Mouse (Mus musculus): ENCODE measurements at regions not wholly inside any gene's neighbourhood (a gene's known extent, or its start where the extent isn't known, plus 50 kb on each side); places are given as distances from the start of the nearest gene placed in this dataset.
A peak's percentile ranks its signal among the peaks of the same experiment; 100 is the strongest.
"Not testable (repeated sequence)": the region's sequence is repeated elsewhere in the genome, so short reads cannot be mapped to it uniquely, and the experiment has no call there.

- H3K9ac ChIP-seq: not testable (repeated sequence)
- H3K4me3 ChIP-seq: peak overlapping the region; percentile 29
- ATAC-seq: peak; percentile 80
These were observed 68.3 kb downstream of the Hsp90b1 start for GRCm38 (mm10) chr10:86636953-86637376.

GRCm38 (mm10) chr10:86636515-86636914 is 68.8 kb downstream of the Hsp90b1 start:
- H3K9me3 ChIP-seq (replicated peaks); H3K4me3 ChIP-seq; H3K36me3 ChIP-seq; H3K27me3 ChIP-seq (replicated peaks); ATAC-seq; H3K4me1 ChIP-seq; H3K9ac ChIP-seq; H3K27ac ChIP-seq: not testable (repeated sequence)
- H3K4me2 ChIP-seq: peak overlapping the region; percentile 61
- 26% methylated on average over 6 of the region's 6 CpGs for WGBS (ENCODE audit: insufficient replicate concordance)

More at GRCm38 (mm10) chr10:86636953-86637376, 68.3 kb downstream of the Hsp90b1 start:
- not testable (repeated sequence) for H3K27me3 ChIP-seq (replicated peaks); H3K4me1 ChIP-seq; H3K27ac ChIP-seq; H3K9me3 ChIP-seq (replicated peaks); H3K36me3 ChIP-seq
- WGBS (ENCODE audit: insufficient replicate concordance): 1% methylated on average over 14 of the region's 14 CpGs
- peak overlapping the region; percentile 61 for H3K4me2 ChIP-seq

- not testable (repeated sequence) for H3K9me3 ChIP-seq (replicated peaks); H3K36me3 ChIP-seq; H3K27me3 ChIP-seq (replicated peaks); ATAC-seq; H3K9ac ChIP-seq; H3K4me2 ChIP-seq; H3K4me1 ChIP-seq; H3K27ac ChIP-seq; H3K4me3 ChIP-seq
These were observed 78.6 kb downstream of the Hsp90b1 start for GRCm38 (mm10) chr10:86626734-86627133.

GRCm38 (mm10) chr10:86617958-86618664 is 87.2 kb downstream of the Hsp90b1 start:
- not testable (repeated sequence) for H3K4me2 ChIP-seq; H3K36me3 ChIP-seq; H3K27me3 ChIP-seq (replicated peaks); H3K4me1 ChIP-seq; H3K27ac ChIP-seq; H3K4me3 ChIP-seq; H3K9ac ChIP-seq; H3K9me3 ChIP-seq (replicated peaks); ATAC-seq
- WGBS (ENCODE audit: insufficient replicate concordance): 55% methylated on average over 6 of the region's 6 CpGs

- H3K4me2 ChIP-seq; H3K9me3 ChIP-seq (replicated peaks); ATAC-seq; H3K9ac ChIP-seq; H3K4me3 ChIP-seq; H3K27ac ChIP-seq; H3K4me1 ChIP-seq; H3K27me3 ChIP-seq (replicated peaks); H3K36me3 ChIP-seq: not testable (repeated sequence)
- 23% methylated on average over 1 of the region's 1 CpGs for WGBS (ENCODE audit: insufficient replicate concordance)
These were observed 93.0 kb downstream of the Hsp90b1 start for GRCm38 (mm10) chr10:86612341-86612740.

- H3K36me3 ChIP-seq; H3K4me1 ChIP-seq; H3K9me3 ChIP-seq (replicated peaks); H3K27ac ChIP-seq; H3K4me2 ChIP-seq; ATAC-seq; H3K27me3 ChIP-seq (replicated peaks); H3K9ac ChIP-seq; H3K4me3 ChIP-seq: not testable (repeated sequence)
- 54% methylated on average over 2 of the region's 2 CpGs for WGBS (ENCODE audit: insufficient replicate concordance)
These were observed 95.3 kb downstream of the Hsp90b1 start for GRCm38 (mm10) chr10:86610027-86610426.

GRCm38 (mm10) chr10:86600843-86601242 is 102.1 kb upstream of the Syn3 start:
- H3K4me1 ChIP-seq; H3K27ac ChIP-seq; ATAC-seq; H3K4me2 ChIP-seq; H3K9ac ChIP-seq; H3K27me3 ChIP-seq (replicated peaks); H3K36me3 ChIP-seq; H3K9me3 ChIP-seq (replicated peaks); H3K4me3 ChIP-seq: not testable (repeated sequence)
- WGBS (ENCODE audit: insufficient replicate concordance): 37% methylated on average over 7 of the region's 7 CpGs

GRCm38 (mm10) chr10:86599991-86600390 is 101.3 kb upstream of the Syn3 start:
- H3K4me2 ChIP-seq; H3K4me3 ChIP-seq; H3K4me1 ChIP-seq; ATAC-seq; H3K36me3 ChIP-seq; H3K9me3 ChIP-seq (replicated peaks); H3K27me3 ChIP-seq (replicated peaks); H3K9ac ChIP-seq; H3K27ac ChIP-seq: not testable (repeated sequence)
- WGBS (ENCODE audit: insufficient replicate concordance): 82% methylated on average over 7 of the region's 7 CpGs

- not testable (repeated sequence) for H3K9ac ChIP-seq; H3K4me1 ChIP-seq; H3K36me3 ChIP-seq; H3K4me3 ChIP-seq; H3K9me3 ChIP-seq (replicated peaks); H3K4me2 ChIP-seq; H3K27ac ChIP-seq; ATAC-seq; H3K27me3 ChIP-seq (replicated peaks)
- 53% methylated on average over 2 of the region's 2 CpGs for WGBS (ENCODE audit: insufficient replicate concordance)
These were observed 91.5 kb upstream of the Syn3 start for GRCm38 (mm10) chr10:86590211-86590610.

GRCm38 (mm10) chr10:86566875-86567274 is 68.2 kb upstream of the Syn3 start:
- H3K27ac ChIP-seq, ATAC-seq: not testable (repeated sequence)

GRCm38 (mm10) chr10:86555843-86556242 is 57.1 kb upstream of the Syn3 start:
- H3K4me1 ChIP-seq: no peaks in the 10 kb centered on the region
- ATAC-seq: no peak
- 44% methylated on average over 8 of the region's 8 CpGs for WGBS (ENCODE audit: insufficient replicate concordance)
- H3K36me3 ChIP-seq: no peaks in the 10 kb centered on the region
- no peaks in the 10 kb centered on the region for H3K9me3 ChIP-seq (replicated peaks)
- H3K27me3 ChIP-seq (replicated peaks): no peaks in the 10 kb centered on the region
- H3K9ac ChIP-seq: no peak overlapping the region
- H3K4me3 ChIP-seq: no peak overlapping the region
- no peak overlapping the region for H3K27ac ChIP-seq
- no peak overlapping the region for H3K4me2 ChIP-seq

More at GRCm38 (mm10) chr10:86566875-86567274, 68.2 kb upstream of the Syn3 start:
- 65% methylated on average over 2 of the region's 2 CpGs for WGBS (ENCODE audit: insufficient replicate concordance)
- H3K4me3 ChIP-seq; H3K9ac ChIP-seq; H3K9me3 ChIP-seq (replicated peaks); H3K4me2 ChIP-seq; H3K4me1 ChIP-seq; H3K27me3 ChIP-seq (replicated peaks); H3K36me3 ChIP-seq: not testable (repeated sequence)

All from liver, embryonic 12.5 days (tissue).